Mouse (Mus musculus): Measurements from ENCODE around the gene Olfr1130.
"Not testable (repeated sequence)": the region's sequence is repeated elsewhere in the genome, so short reads cannot be mapped to it uniquely, and the experiment has no call there.

Gene Olfr1130

GRCm38 (mm10) chr2:87605912-87606311, at the start of gene Olfr1130:
Olfr1130 (plus strand) TSS chr2:87606212.
- DNase-seq (ENCODE audit: low spot score): not testable (repeated sequence)

GRCm38 (mm10) chr2:87573602-87574001, 32.4 kb upstream of the Olfr1130 start, which contains the start of gene Olfr1129:
Olfr1129 (plus strand) TSS chr2:87573902.
- DNase-seq (ENCODE audit: low spot score): not testable (repeated sequence)

GRCm38 (mm10) chr2:87626804-87627203, 20.8 kb downstream of the Olfr1130 start, which contains the start of gene Olfr1131:
Olfr1131 (plus strand) TSS chr2:87627104.
- no peak for DNase-seq (ENCODE audit: low spot score)

- DNase-seq (ENCODE audit: low spot score): no peak
Observed at GRCm38 (mm10) chr2:87637435-87637834, 31.4 kb downstream of the Olfr1130 start, which contains the start of gene Olfr1132. Olfr1132 (minus strand) TSS chr2:87637535.

- DNase-seq (ENCODE audit: low spot score): no peak
Observed at GRCm38 (mm10) chr2:87642441-87642840, 36.4 kb downstream of the Olfr1130 start.

GRCm38 (mm10) chr2:87647274-87647673, 41.3 kb downstream of the Olfr1130 start, which contains the start of gene Olfr1133:
Olfr1133 (minus strand) TSS chr2:87647374.
- no peak for DNase-seq (ENCODE audit: low spot score)

- DNase-seq (ENCODE audit: low spot score): no peak
Observed at GRCm38 (mm10) chr2:87658360-87658759, 52.3 kb downstream of the Olfr1130 start, which contains the start of gene Olfr1134. Olfr1134 (minus strand) TSS chr2:87658460.
